Mouse (Mus musculus) thymus, adult 2 months (tissue): ENCODE data around the gene Bcl9l. TPM values are rescaled to one million over a fixed set of nuclear protein-coding genes. Genes with fewer than 3 reads are reported as not detected.

Experiments
- DNase-seq: peaks from one replicate; pipeline ENCODE4 v3.0.0; 2021
- H3K27ac ChIP-seq: fragments of 200-500 bp; 2 replicates; pipeline ENCODE4 v1.5.1; 2012; ENCODE audit warnings: low read length, control low read depth; ENCODE audit not compliant: control insufficient read depth, insufficient read depth
- H3K27me3 ChIP-seq: fragments of 200-500 bp; 2 replicates; pipeline ENCODE4 v1.6.1; 2012; ENCODE audit warnings: mild to moderate bottlenecking, low read length, moderate library complexity, mixed read lengths; ENCODE audit not compliant: control insufficient read depth, insufficient read depth
- H3K36me3 ChIP-seq: fragments of 200-500 bp; 2 replicates; pipeline ENCODE4 v1.6.1; 2012; ENCODE audit warnings: mild to moderate bottlenecking, low read length, moderate library complexity; ENCODE audit not compliant: control insufficient read depth, insufficient read depth
- H3K4me1 ChIP-seq: fragments of 200-500 bp; replicated peaks from 2 replicates; pipeline ENCODE4 v1.6.1; 2012; ENCODE audit warnings: low read length; ENCODE audit not compliant: control insufficient read depth, insufficient read depth
- H3K4me3 ChIP-seq: fragments of 200-500 bp; 2 replicates; pipeline ENCODE4 v1.5.1; 2012; ENCODE audit warnings: mild to moderate bottlenecking, low read length, control low read depth, moderate library complexity; ENCODE audit not compliant: control insufficient read depth, insufficient read depth
- CTCF ChIP-seq: fragments of 200-500 bp; IDR thresholded peaks from 2 replicates; pipeline ENCODE4 v1.5.1; 2012; ENCODE audit warnings: mild to moderate bottlenecking, control low read depth, low read length, moderate library complexity, borderline replicate concordance; ENCODE audit not compliant: control insufficient read depth, poor library complexity, insufficient read depth; ENCODE audit errors: extremely low read depth
- POLR2A ChIP-seq: fragments of 200-500 bp; IDR thresholded peaks from 2 replicates; pipeline ENCODE4 v1.6.1; 2012; ENCODE audit warnings: mild to moderate bottlenecking, low read length, control low read depth, moderate library complexity; ENCODE audit not compliant: control insufficient read depth, poor library complexity, insufficient read depth; ENCODE audit errors: extremely low read depth
- WGBS: fragments of 180-500 bp; shearing (Covaris S2); methylation state at CpG from one replicate; pipeline ENCODE4 v1.1.7; 2018; 5-methylcytosine and 5-hydroxymethylcytosine counted together
- polyA plus RNA-seq: library from polyadenylated mRNA; depleted of rRNA; stranded (reverse); fragments of >200 nt; gene quantifications from 2 replicates; pipeline ENCODE4 v1.2.3, GENCODE M21; 2012

The Bcl9l gene
- polyA plus RNA-seq, 1 experiment = 38.7 TPM

DNA sequence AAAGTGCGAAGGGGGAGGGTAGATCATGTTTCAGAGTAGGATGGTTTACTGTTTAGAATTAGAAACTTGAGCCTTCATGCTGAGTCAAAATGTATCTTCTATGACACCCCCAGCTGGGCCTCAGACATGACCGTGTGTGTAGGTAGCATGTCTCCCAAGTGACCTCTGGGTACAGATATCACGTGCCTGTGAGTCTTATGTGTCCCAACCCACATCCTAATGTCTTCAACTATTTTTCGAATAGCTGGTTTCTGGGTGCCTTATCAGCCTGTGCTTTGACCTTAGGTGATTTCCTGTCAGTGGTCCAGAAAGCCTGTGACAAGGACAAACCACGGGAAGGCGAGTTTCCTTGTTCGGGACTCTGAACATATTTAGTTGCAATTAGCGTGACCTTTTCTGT lies 45.7 kb downstream of the Bcl9l start:
- Histone ChIP-seq H3K27ac (no peak overlapping the region), H3K4me3 (no peak overlapping the region), H3K27me3 (no peaks in the 10 kb centered on the region), H3K4me1 (peaks cover 46% of the 10 kb centered on the region), H3K36me3 (no peaks in the 10 kb centered on the region)
- no peak for DNase-seq
- 40% methylated on average over 8 of the region's 8 CpGs for WGBS
- TF ChIP-seq POLR2A = no peak
- TF ChIP-seq CTCF = no peak

DNA sequence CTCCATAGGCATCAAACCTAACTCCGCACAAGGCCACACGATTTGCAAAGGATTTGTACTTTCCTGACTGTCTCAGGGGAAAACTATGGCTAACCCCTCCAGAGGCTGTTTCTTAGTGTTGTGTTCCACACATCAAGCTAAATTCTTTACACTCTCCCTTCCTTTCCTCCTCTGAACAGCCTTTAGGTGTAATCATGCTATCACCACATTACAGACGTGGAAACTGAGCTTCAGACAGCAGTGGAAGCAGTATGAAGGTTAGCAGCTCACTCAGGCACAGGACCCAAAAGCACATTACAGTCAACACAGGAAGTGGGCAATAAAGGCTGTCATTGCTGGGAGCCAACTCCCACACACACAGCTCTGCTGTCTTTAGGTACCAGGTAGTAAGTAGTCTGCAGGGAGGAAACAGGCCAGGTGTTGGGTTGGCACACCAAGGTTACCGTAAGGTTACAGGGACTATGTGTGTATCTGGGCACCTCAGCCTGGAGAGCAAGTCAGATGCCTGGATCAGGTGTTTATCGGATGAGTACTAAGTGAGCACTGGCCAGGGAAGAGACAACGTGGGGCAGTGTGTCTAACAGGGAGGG lies 50.5 kb downstream of the Bcl9l start:
- no peak for TF ChIP-seq CTCF
- no peak for TF ChIP-seq POLR2A
- WGBS = 50% methylated on average over 6 of the region's 6 CpGs
- peak; percentile 61 for DNase-seq

GRCm38 (mm10) chr9:44537625-44538301 lies 55.1 kb downstream of the Bcl9l start:
- Histone ChIP-seq H3K36me3 (no peaks in the 10 kb centered on the region), H3K4me3 (no peak overlapping the region), H3K4me1 (peaks cover 45% of the 10 kb centered on the region), H3K27ac (peak overlapping the region; percentile 18; the same call in 1 of the 2 replicates), H3K27me3 (no peaks in the 10 kb centered on the region)
- DNase-seq = peak; percentile 50
- 7% methylated on average over 19 of the region's 19 CpGs for WGBS
- no peak for TF ChIP-seq POLR2A
- TF ChIP-seq CTCF = no peak

More for the DNA sequence above, 50.5 kb downstream of the Bcl9l start:
- Histone ChIP-seq H3K4me1 (peaks cover 33% of the 10 kb centered on the region), H3K36me3 (no peaks in the 10 kb centered on the region), H3K4me3 (no peak overlapping the region), H3K27ac (peak overlapping the region; percentile 83), H3K27me3 (no peaks in the 10 kb centered on the region)

DNA sequence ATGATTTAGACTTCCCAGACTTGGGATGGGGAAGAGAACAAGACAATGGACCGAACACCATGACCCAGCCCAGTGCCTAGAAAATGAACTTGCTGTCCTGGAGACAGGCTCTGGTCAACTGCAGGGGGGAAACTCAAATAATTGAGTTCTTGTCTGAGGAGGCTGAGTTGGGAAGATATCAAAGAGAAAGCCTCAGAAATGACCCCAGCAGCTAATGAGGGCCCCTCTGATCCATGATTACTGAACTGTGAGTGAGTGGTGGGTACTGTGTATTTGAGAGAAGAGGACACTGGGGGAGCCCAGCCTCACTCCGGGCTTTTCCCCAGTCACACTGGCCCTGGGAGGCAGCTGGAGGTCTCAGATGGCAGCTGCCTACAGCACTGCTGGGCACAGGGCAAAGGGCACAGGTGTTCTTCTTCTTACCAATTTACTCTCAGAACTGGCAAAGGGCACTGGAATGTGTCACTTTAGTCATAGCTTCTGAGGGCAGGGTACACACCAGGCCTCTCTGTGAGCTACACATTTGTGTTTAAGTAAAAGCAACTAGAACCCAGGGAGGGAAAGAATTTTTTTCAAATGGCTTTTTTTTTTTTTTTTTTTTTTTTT lies 57.3 kb downstream of the Bcl9l start:
- Histone ChIP-seq H3K27me3 (no peaks in the 10 kb centered on the region), H3K4me1 (peaks cover 33% of the 10 kb centered on the region), H3K36me3 (no peaks in the 10 kb centered on the region), H3K27ac (0 out of 2 replicates have a peak overlapping the region, but pooled peaks have one; percentile 0), H3K4me3 (no peak overlapping the region)
- peak; percentile 42 for DNase-seq
- no peak for TF ChIP-seq CTCF
- TF ChIP-seq POLR2A = no peak
- 63% methylated on average over 2 of the region's 2 CpGs for WGBS

DNA sequence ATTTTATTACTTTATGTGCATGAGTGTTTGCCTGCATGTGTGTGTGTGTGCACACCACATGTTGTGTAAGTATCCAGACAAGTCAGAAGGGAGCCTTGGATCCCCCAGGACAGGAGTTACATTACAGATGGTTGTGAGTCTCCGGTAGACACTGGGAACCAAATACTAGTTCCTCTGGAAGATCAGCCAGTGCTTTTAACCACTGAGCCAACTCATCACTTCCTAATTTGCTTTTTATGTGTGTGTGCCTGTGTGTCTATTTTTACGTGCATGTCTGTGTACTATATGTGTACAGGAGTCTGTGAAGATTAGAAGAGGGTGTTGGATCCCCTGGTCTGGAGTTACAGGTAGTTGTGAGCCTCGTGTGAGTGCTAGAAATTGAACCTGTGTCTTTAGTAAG lies 58.1 kb downstream of the Bcl9l start:
- Histone ChIP-seq H3K4me3 (no peak overlapping the region), H3K27ac (no peak overlapping the region), H3K4me1 (peaks cover 33% of the 10 kb centered on the region), H3K36me3 (no peaks in the 10 kb centered on the region), H3K27me3 (no peaks in the 10 kb centered on the region)
- no peak for DNase-seq
- 33% methylated on average over 3 of the region's 3 CpGs for WGBS
- TF ChIP-seq CTCF (no peak), POLR2A (no peak)

- DNase-seq = no peak
- TF ChIP-seq POLR2A (no peak), CTCF (no peak)
- 77% methylated on average over 4 of the region's 4 CpGs for WGBS
- H3K4me1 ChIP-seq = peaks cover 27% of the 10 kb centered on the region
- no peaks in the 10 kb centered on the region for H3K27me3 ChIP-seq
- H3K27ac ChIP-seq = no peak overlapping the region
- H3K4me3 ChIP-seq = no peak overlapping the region
- H3K36me3 ChIP-seq = no peaks in the 10 kb centered on the region
Measured at GRCm38 (mm10) chr9:44542364-44542763, 59.7 kb downstream of the Bcl9l start.
